Mouse (Mus musculus): Measurements from ENCODE around the gene Anxa11. TPM values are rescaled to one million over a fixed set of nuclear protein-coding genes. Genes with fewer than 3 reads are reported as not detected.
"Not testable (repeated sequence)": the region's sequence is repeated elsewhere in the genome, so short reads cannot be mapped to it uniquely, and the experiment has no call there.

Gene Anxa11
- polyA plus RNA-seq, 1 experiment from 2014 or later = 83.7 TPM

GRCm38 (mm10) chr14:25907272-25907671 is 65.3 kb downstream of the Anxa11 start:
- H3K9me3 ChIP-seq (replicated peaks; ENCODE audit: low read length); H3K4me2 ChIP-seq (ENCODE audit: low read length); H3K4me1 ChIP-seq (replicated peaks; ENCODE audit: insufficient read depth, low read length); H3K4me3 ChIP-seq (replicated peaks; ENCODE audit: low read depth, low read length); H3K27me3 ChIP-seq (ENCODE audit: insufficient read depth, low read length); H3K27ac ChIP-seq; H3K36me3 ChIP-seq (ENCODE audit: insufficient read depth, low read length); ATAC-seq (replicated peaks; ENCODE audit: low FRiP score, low read depth); H3K9ac ChIP-seq (ENCODE audit: low read depth, low read length); DNase-seq (ENCODE audit: low spot score): not testable (repeated sequence)
- no CpG with 5 or more reads among the region's 9 CpGs for WGBS

- no CpG with 5 or more reads among the region's 8 CpGs for WGBS
- not testable (repeated sequence) for ATAC-seq (replicated peaks; ENCODE audit: low FRiP score, low read depth); H3K36me3 ChIP-seq (ENCODE audit: insufficient read depth, low read length); H3K4me1 ChIP-seq (replicated peaks; ENCODE audit: insufficient read depth, low read length); H3K4me2 ChIP-seq (ENCODE audit: low read length); H3K9me3 ChIP-seq (replicated peaks; ENCODE audit: low read length); H3K27me3 ChIP-seq (ENCODE audit: insufficient read depth, low read length); H3K27ac ChIP-seq; H3K9ac ChIP-seq (ENCODE audit: low read depth, low read length); H3K4me3 ChIP-seq (replicated peaks; ENCODE audit: low read depth, low read length); DNase-seq (ENCODE audit: low spot score)
These were observed 67.0 kb downstream of the Anxa11 start for GRCm38 (mm10) chr14:25908976-25909375.

DNA sequence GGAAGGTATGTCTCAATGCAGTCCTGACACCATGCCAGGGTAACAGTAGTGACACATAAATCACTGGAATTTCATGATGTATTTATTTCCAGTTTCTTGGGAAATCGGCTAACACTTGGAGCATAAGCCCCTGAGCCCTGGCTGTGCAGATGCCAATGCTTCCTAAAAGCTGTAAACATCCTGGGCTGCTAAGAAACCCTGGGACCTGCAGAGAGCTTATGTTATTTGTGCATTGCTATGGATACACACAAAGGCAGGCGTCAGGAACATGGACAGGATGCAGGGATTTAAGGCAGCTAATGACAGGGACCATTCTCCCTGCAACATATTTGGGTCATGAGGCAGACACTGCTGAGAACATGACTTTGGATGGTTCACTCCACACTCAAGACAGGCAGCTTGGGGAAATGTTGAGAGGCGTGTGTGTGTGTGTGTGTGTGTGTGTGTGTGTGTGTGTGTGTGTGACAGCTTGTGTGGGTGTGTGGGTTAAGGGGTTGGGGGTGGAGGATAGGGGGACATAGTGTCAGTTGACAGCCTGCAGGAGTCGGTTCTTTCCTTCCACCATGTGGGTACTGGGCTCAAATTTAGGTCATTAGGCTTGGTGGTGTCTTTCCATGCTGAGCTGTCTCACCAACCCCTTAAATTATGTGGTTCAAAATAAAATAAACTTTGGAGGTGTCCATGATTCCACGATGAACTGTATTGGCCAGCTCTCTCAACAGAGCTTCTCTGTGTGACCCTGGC is 76.6 kb downstream of the Anxa11 start:
- H3K27me3 ChIP-seq (ENCODE audit: insufficient read depth, low read length); H3K9ac ChIP-seq (ENCODE audit: low read depth, low read length); DNase-seq (ENCODE audit: low spot score); H3K9me3 ChIP-seq (replicated peaks; ENCODE audit: low read length); H3K36me3 ChIP-seq (ENCODE audit: insufficient read depth, low read length); H3K4me3 ChIP-seq (replicated peaks; ENCODE audit: low read depth, low read length); H3K4me1 ChIP-seq (replicated peaks; ENCODE audit: insufficient read depth, low read length); H3K4me2 ChIP-seq (ENCODE audit: low read length); H3K27ac ChIP-seq; ATAC-seq (replicated peaks; ENCODE audit: low FRiP score, low read depth): not testable (repeated sequence)
- no CpG with 5 or more reads among the region's 5 CpGs for WGBS

- H3K36me3 ChIP-seq (ENCODE audit: insufficient read depth, low read length); H3K9me3 ChIP-seq (replicated peaks; ENCODE audit: low read length); H3K4me1 ChIP-seq (replicated peaks; ENCODE audit: insufficient read depth, low read length); H3K9ac ChIP-seq (ENCODE audit: low read depth, low read length); H3K4me2 ChIP-seq (ENCODE audit: low read length); H3K27me3 ChIP-seq (ENCODE audit: insufficient read depth, low read length); H3K4me3 ChIP-seq (replicated peaks; ENCODE audit: low read depth, low read length); DNase-seq (ENCODE audit: low spot score); H3K27ac ChIP-seq: not testable (repeated sequence)
- no CpG with 5 or more reads among the region's 44 CpGs for WGBS
- peak; percentile 91 for ATAC-seq (replicated peaks; ENCODE audit: low FRiP score, low read depth)
These were observed 85.0 kb downstream of the Anxa11 start for GRCm38 (mm10) chr14:25926814-25927561.

DNA sequence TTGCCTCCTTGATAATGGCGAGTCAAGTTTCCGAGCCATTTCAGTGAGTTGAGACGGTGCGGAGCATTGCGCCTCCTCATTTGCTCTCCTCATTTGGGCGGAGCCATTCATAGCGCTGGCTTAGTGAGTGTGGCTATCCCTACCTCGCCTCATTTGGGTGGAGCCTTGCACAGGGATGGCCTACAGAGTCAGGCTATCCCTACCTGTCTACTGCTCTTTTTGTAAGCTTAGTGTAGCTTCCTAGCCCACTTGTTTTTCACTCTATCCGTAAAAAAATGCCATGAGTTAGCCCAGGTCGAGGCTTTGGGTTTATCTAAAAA is 85.6 kb downstream of the Anxa11 start, which contains the start of gene Tmem254a:
Gene Tmem254a, minus strand, starts transcription at position 111 of the 320 bp plus-strand sequence.
- no CpG with 5 or more reads among the region's 10 CpGs for WGBS
- H3K4me3 ChIP-seq (replicated peaks; ENCODE audit: low read depth, low read length); DNase-seq (ENCODE audit: low spot score); H3K9me3 ChIP-seq (replicated peaks; ENCODE audit: low read length); H3K36me3 ChIP-seq (ENCODE audit: insufficient read depth, low read length); H3K4me2 ChIP-seq (ENCODE audit: low read length); H3K27me3 ChIP-seq (ENCODE audit: insufficient read depth, low read length); H3K27ac ChIP-seq; H3K9ac ChIP-seq (ENCODE audit: low read depth, low read length); H3K4me1 ChIP-seq (replicated peaks; ENCODE audit: insufficient read depth, low read length): not testable (repeated sequence)
- ATAC-seq (replicated peaks; ENCODE audit: low FRiP score, low read depth) = peak; percentile 85; the same call in 1 of the 2 replicates

Small RNA genes lying within 50 kb of the gene (microRNA-seq; reads per million reads assigned to microRNA genes)
- gene Gm23701 = not detected

Other genes starting within 250 kb of the Anxa11 start
- gene Ppif, start 148.0 kb upstream of the Anxa11 start, polyA plus RNA-seq (2015; fragmentation: Nextera tagmentation; extraction: Ambion mirVana) = 56.5 and 61.2 TPM in 2 replicates
- gene Zcchc24, start 73.1 kb upstream of the Anxa11 start, polyA plus RNA-seq (2015; fragmentation: Nextera tagmentation; extraction: Ambion mirVana) = 15.7 and 15.9 TPM in 2 replicates
- gene Plac9a, start 60.9 kb downstream of the Anxa11 start, polyA plus RNA-seq (2015; fragmentation: Nextera tagmentation; extraction: Ambion mirVana) = 1.6 and 1.7 TPM in 2 replicates
- 4.0 and 5.4 TPM in 2 replicates for gene Tmem254a, start 85.5 kb downstream of the Anxa11 start, polyA plus RNA-seq (2015; fragmentation: Nextera tagmentation; extraction: Ambion mirVana)
- gene Cphx1, start 96.1 kb downstream of the Anxa11 start, polyA plus RNA-seq (2015; fragmentation: Nextera tagmentation; extraction: Ambion mirVana) = not detected in 2 replicates
- gene Duxbl1, start 136.4 kb downstream of the Anxa11 start, polyA plus RNA-seq (2015; fragmentation: Nextera tagmentation; extraction: Ambion mirVana) = 1.0 and 1.7 TPM in 2 replicates
- 58.2 and 63.5 TPM in 2 replicates for gene Gm9780, start 200.6 kb downstream of the Anxa11 start, polyA plus RNA-seq (2015; fragmentation: Nextera tagmentation; extraction: Ambion mirVana)
- gene Tmem254c, start 225.2 kb downstream of the Anxa11 start, polyA plus RNA-seq (2015; fragmentation: Nextera tagmentation; extraction: Ambion mirVana) = 68.1 and 76.8 TPM in 2 replicates
- gene Cphx2, start 239.4 kb downstream of the Anxa11 start, polyA plus RNA-seq (2015; fragmentation: Nextera tagmentation; extraction: Ambion mirVana) = not detected in 2 replicates
- 0.42 and 0.46 TPM in 2 replicates for gene Cphx3, start 240.1 kb downstream of the Anxa11 start, polyA plus RNA-seq (2015; fragmentation: Nextera tagmentation; extraction: Ambion mirVana)